Mouse (Mus musculus) adrenal gland (tissue): ENCODE results near the gene Arhgef15.
"Not testable (repeated sequence)": the region's sequence is repeated elsewhere in the genome, so short reads cannot be mapped to it uniquely, and the experiment has no call there.

ENCODE experiments used
- intact Hi-C: fragments of 180-260 bp; cut with DNase I; formaldehyde crosslinking; loops from one replicate; pipeline ENCODE4 v1.15.1; 2025
- long read RNA-seq, 2 experiments: library from polyadenylated mRNA; unstranded; transcript quantifications; one replicate each; pipeline ENCODE4 v2.0.0; 2020; ENCODE audit warnings: borderline replicate concordance in 1 of 2; ENCODE audit not compliant: insufficient replicate concordance in 1 of 2

The Arhgef15 gene
- long read RNA-seq, experiment 1, partial matches to known transcripts: 2 of 3 reads
- long read RNA-seq, experiment 1, other reads (novel, unspliced or antisense): 1 of 3 reads
- long read RNA-seq, experiment 2, full-length matches to known transcripts: 1 of 6 reads
- long read RNA-seq, experiment 2, partial matches to known transcripts: 4 of 6 reads
- long read RNA-seq, experiment 2, other reads (novel, unspliced or antisense): 1 of 6 reads

DNA sequence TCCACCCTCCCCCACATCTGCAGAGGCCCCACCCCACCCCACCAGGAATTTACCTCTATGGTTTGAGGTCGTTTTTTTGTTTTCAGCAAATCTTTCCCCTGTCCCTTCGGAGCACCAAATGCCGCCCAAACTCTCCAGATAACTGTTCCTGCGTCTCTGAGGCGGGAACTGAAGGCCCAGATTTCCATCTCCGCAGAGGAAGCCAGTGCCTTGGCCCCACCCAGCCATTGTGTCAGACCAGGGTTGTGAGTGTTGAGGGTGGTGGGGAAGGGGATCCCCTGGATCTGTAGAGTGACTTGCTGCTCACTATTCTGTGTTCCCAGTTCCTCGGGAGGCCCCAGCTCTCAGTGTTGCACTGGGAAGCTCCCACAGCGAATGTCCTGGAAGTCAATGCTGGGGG, at the start of gene Arhgef15:
Arhgef15 (minus strand) TSS at position 173 of the 400 bp plus-strand sequence.
- intact Hi-C loops: loop anchor here (5.0 kb wide), 1 partner anchor 45 kb away; no protein-coding TSS in a partner anchor

GRCm38 (mm10) chr11:69006575-69006974, 49.3 kb upstream of the Arhgef15 start:
- intact Hi-C loops: not testable (repeated sequence)

- intact Hi-C loops: no loop called here
Measured at GRCm38 (mm10) chr11:69005193-69005592, 47.9 kb upstream of the Arhgef15 start.

GRCm38 (mm10) chr11:69003592-69003991, 46.3 kb upstream of the Arhgef15 start:
- intact Hi-C loops: no loop called here

DNA sequence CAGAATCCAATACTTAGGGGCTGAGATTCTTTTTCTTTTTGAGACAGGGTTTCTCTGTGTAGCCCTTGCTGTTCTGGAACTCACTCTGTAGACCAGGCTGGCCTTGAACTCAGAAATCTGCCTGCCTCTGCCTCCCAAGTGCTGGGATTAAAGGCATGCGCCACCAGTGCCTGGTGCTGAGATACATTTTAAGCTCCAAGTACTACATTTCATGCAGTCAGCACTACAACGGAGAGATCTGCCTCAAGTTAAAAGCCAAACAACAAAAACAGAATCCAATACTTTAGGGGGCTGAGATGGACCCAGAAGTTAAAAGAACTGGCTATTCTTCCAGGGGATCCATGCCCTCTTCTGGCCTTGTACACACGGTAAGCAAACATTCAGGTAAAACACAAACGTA, 45.5 kb upstream of the Arhgef15 start:
- intact Hi-C loops: not testable (repeated sequence)

DNA sequence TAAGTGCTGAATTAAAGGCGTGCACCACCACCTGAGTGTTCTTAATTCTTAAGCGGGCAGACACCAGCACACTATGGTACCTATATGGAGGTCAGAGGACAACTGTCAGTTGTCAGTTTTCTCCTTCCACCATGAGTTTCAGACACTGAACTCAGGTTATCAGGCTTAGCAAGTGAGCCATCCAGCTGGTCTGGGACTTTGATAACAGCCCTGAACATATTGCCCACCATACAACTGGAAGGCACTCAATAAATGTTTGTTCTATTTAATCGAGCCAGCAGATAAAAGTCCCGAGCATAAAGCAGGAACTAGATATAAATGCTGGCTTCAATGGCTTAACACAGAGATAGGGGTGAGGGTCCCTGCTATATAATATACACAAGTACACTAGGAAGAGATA, 39.8 kb upstream of the Arhgef15 start:
- intact Hi-C loops: no loop called here

DNA sequence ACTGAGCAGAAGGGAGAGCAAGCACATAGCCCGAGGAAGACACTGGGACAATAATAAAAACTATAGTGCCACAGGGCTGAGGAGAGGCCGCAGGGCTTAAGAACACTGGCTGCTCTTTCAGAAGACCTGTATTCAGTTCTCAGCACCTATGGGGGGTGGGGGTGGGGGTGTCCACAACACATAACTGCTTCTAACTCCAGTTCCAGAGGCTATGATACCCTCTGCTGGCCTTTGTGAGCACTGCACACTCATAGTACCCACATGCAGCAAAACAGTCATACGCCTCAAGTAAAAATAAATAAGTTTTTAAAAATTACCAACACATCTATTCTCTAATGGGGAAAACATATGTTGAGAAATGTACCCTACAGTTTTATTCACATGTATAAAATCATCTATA, 37.1 kb upstream of the Arhgef15 start:
- intact Hi-C loops: no loop called here

DNA sequence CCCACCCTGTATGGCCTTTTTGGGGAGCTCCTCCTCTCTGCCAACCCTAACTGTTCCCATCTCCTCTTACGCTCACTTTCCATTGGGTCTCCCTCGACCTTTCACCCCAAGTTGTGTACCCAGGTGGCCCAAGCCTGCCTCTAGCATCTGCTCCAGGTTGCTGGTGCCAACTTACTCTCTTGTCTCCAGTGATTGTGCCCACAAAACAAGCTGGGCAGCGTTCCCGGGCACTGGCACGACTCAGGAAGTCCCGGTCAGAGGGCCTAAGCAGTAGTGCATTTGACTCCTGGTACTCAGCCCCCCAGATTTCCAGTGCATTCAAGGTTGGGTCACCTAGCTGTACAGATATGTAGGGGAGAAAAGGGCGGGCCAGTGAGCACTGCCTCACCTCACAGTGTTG, 35.8 kb upstream of the Arhgef15 start:
- intact Hi-C loops: no loop called here

DNA sequence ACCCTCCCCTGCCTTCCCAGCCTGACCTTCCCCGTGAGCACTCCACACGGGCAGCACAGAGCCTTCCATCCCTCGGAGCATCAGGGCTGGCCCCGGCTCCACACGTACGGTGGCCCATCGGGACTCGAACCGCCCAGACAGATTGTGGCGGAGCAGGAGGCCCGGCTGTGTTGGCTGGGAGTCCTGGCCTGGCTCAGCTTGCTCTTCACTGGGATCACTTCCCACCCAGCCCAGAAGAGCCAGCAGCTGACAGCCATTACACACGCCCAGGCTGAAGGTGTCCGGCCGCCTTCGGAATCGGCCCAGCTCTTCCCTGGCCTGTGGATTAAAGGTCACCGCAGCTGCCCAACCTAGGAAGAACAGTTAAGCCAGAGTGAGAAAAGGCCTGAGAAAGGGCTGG, 31.1 kb upstream of the Arhgef15 start:
- intact Hi-C loops: no loop called here

GRCm38 (mm10) chr11:68987365-68987882, 30.1 kb upstream of the Arhgef15 start:
- intact Hi-C loops: no loop called here

DNA sequence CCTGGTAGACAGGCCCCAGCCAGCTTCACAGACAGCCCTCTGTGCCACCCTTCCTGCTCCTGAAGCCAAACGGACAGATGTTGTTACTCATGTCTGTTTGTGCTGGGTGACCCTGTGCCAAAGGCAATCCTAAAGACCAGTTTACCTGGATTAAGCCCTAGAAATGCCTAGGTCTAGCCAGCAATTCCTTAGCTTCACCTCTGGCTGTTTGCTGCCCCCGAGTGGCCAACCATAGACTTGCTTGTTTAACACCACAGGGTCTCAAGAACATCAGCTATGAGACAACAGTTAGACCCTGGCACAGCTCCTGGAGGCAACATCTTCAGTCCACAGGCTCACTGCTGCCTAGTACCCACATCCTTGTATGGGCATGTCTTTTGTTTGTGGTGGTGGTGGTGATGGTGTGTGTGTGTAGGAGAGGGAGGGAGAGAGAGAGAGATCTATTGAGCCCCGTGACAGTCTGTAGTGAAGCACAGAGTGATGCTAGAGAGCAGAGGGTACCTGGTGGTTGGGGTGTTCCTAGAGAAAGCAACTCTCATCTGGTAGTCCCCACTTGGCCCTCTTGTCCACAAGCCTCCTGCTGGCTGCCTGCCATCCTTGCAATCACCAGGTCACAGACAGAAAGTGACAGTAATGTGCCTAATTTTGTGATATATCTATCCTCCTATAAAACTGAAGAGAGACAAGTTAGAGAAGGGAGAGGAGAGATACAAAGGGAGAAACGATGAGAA, 25.5 kb upstream of the Arhgef15 start:
- intact Hi-C loops: loop anchor here (5.0 kb wide), 1 partner anchor 76 kb away; no protein-coding TSS in a partner anchor

DNA sequence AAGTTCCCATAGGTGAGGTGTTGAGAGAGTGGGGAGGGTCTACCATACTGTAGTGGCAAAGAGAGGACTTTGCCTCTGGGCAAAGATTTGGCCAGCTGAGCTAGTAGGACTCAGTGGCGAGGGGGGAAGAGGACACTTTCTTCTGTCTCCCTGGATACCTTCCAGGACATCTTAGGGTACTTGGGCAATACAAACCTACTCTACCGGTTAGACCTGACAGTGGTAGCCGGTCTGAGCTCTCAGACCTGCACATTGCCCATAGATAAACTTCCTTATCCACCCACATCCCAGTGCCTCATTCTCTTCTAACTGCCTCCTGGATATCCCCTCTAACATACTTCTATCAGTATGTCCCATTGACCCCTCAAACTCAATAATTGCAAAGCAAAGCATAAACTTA, 23.6 kb upstream of the Arhgef15 start:
- intact Hi-C loops: loop anchor here (5.0 kb wide), 1 partner anchor 74 kb away; no protein-coding TSS in a partner anchor

DNA sequence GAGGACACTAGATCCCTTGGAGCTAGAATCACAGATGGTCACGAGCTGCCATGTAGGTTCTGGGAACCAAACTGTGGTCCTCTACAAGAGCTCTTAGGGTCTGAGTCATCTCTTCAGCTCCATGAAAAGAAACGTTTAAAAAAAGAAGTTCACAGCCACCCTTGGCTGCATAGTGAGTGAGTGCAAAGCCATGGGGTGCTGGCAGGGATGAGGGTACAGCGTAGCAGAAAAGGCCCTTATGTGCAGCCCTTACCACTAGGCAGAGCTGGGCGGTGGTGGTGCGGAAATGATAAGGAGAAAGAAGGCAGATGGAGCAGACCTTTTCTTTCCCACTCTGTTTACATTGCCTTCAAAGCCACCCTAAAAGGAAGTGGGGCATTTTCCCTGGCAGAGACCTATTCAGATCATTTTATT, 22.0 kb upstream of the Arhgef15 start:
- intact Hi-C loops: no loop called here

DNA sequence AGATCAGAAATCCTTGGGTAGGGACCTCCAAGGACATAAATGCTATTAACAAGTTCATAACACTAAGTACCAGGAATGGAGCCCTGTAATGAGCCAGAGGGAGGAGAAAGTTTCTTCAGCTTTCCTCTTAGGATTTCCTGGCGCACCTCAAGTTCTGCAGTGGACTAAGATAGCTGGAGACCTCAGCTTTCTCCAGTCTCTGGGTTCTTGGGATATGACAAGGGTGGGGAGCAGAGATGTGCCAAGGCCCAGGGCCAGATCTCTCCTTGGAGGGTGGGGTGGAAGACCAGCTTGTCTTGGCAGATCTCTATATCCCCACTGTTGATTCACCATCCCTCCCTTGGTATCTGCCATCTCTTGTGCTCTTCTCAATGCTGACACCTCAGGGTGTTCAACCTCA, 18.3 kb upstream of the Arhgef15 start:
- intact Hi-C loops: no loop called here

- intact Hi-C loops: no loop called here
Measured at GRCm38 (mm10) chr11:68975085-68975484, 17.8 kb upstream of the Arhgef15 start, which contains the start of gene Rangrf. TSS of gene Rangrf (minus strand) at chr11:68975185.

DNA sequence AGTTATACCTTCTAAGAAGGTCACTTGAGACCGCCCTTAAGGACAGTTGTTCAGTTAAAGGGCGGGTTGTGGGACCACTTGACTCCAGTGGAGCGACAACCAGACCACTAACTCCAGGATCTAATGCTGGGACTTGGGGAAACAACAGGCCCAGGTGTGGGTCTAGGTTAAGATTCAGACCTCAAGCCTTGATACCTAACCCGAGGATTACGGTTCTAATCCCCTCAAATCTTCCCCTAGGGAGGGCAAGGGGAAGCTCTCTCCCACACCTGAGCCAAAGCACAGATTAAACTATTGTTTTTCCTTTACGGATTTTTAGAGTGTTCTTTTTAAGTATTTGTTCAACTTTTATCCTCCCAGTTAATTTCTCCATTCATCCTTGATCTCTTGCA, 16.8 kb upstream of the Arhgef15 start:
- intact Hi-C loops: no loop called here

GRCm38 (mm10) chr11:68973250-68974058, 16.2 kb upstream of the Arhgef15 start:
- intact Hi-C loops: not testable (repeated sequence)

- intact Hi-C loops: no loop called here
Measured at GRCm38 (mm10) chr11:68970232-68970631, 13.0 kb upstream of the Arhgef15 start.

DNA sequence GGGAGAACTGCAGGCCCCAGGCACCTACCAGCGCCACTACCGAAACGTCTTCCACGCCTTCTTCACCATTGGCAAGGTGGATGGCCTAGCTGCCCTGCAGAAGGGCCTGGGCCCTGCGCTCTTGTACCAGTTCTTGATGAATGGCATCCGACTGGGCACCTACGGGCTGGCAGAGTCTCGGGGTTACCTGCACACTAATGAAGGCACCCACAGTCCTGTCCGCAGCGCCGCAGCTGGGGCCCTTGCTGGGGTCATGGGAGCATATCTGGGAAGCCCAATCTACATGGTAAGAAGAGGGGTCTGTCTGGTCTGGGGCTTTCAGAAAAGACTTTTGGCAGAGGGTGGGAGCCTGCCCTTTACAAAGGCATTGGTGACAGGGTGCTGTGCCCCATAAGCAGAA, 11.5 kb upstream of the Arhgef15 start:
- intact Hi-C loops: loop anchor here (5.0 kb wide), 2 partner anchors 64 to 66 kb away; partner anchors contain the start of gene Rpl26

DNA sequence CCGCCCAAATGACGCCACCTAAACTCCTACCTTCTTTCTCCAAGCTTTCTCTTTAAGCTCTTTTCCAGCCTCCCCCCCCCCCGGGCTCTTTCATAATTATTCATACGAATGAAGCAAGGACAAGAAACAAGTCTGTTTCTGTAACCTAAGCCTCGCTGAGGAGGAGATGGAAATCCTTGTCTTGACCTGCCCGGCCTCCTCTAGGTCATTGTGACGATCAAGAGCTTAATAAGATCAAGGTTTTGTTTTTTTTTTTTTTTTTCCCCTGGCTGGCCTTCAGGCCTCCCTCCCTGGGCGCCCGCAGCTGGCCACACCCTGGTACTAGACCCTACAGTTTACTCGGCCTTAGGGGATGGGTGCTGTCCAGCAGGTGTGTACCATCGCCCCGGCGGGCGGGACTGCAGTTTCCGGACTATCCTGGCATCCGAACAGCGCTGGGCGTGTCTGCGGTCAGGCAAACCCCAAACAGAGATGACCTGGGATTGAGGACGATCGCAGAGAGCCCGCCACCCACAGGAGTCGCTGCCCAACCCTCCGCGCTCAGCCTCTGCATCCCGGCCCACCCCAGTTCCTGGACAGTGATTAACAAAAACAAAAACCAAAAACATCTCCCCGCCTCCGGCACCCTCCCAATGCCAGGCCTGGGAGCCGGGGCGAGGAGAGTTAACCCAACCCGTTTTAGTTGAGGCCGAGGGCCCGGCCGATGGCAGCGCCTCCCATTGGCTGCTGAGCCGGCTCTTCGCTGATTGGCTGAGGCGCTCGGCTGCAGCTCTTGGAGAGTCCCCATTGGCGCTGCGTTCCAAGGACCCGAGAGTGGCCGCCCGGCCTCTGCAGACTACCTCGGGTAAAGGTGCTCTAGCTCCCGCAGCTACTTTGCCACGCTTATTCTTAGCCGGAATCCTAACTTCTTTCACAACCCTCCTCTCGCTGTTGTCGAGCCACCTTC, 10.3 kb upstream of the Arhgef15 start, which contains the start of gene Slc25a35:
Slc25a35 (plus strand) TSS at position 795 of the 946 bp plus-strand sequence.
- intact Hi-C loops: loop anchor here (5.0 kb wide), 2 partner anchors 65 kb away; partner anchors contain the start of gene Rpl26
